Mouse (Mus musculus): Measurements from ENCODE around the gene Prtn3. TPM values are rescaled to one million over a fixed set of nuclear protein-coding genes. Genes with fewer than 3 reads are reported as not detected.

Prtn3 gene
- 3.0 and 4.0 TPM in 2 replicates for polyA plus RNA-seq (2015; fragmentation: Nextera tagmentation; extraction: Ambion mirVana)

GRCm38 (mm10) chr10:79874290-79874862 is at the start of gene Prtn3, which contains the start of gene Plppr3:
TSS of gene Prtn3 (plus strand) at chr10:79874476.
TSS of gene Plppr3 (minus strand) at chr10:79874634.
- Histone ChIP-seq H3K27me3 (ENCODE audit: control insufficient read depth, insufficient read depth, low read depth, low read length) (no peaks in the 10 kb centered on the region), H3K36me3 (ENCODE audit: control insufficient read depth, insufficient read depth, low read length) (no peaks in the 10 kb centered on the region), H3K4me2 (ENCODE audit: low read depth, low read length) (peak within 1 kb of the TSS; percentile 94), H3K4me3 (ENCODE audit: low read length) (peak within 1 kb of the TSS; percentile 74), H3K27ac (ENCODE audit: low read length) (no peak within 1 kb of the TSS), H3K9me3 (ENCODE audit: control insufficient read depth, low read length) (no peaks in the 10 kb centered on the region), H3K4me1 (replicated peaks; ENCODE audit: control insufficient read depth, insufficient read depth, low read length) (peaks cover 21% of the 10 kb centered on the region), H3K9ac (ENCODE audit: low read length) (peak within 1 kb of the TSS; percentile 83)
- WGBS, result under 1% methylated on average over 34 of the region's 57 CpGs
- ATAC-seq (ENCODE audit: low read depth), result peak; percentile 84

DNA sequence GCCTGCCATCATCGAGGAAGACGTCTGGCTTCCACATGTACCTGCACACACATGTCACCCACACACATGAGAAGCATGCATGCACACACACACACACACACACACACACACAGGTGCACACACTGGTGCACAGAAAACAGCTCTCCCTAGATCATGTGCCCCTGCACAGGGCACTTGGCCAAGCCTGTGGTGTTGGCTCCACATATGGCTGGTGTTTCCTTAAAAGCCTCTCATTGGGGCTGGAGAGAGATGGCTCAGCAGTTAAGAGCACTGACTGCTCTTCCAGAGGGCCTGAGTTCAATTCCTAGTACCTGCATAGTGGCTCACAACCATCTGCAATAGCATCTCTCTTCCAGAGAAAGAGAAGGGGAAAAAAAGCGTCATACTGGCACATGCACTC is 42.7 kb upstream of the Prtn3 start:
- Histone ChIP-seq H3K27ac (ENCODE audit: low read length) (no peak overlapping the region), H3K9ac (ENCODE audit: low read length) (no peak overlapping the region), H3K9me3 (ENCODE audit: control insufficient read depth, low read length) (no peaks in the 10 kb centered on the region), H3K36me3 (ENCODE audit: control insufficient read depth, insufficient read depth, low read length) (no peaks in the 10 kb centered on the region), H3K27me3 (ENCODE audit: control insufficient read depth, insufficient read depth, low read depth, low read length) (no peaks in the 10 kb centered on the region), H3K4me3 (ENCODE audit: low read length) (no peak overlapping the region), H3K4me1 (replicated peaks; ENCODE audit: control insufficient read depth, insufficient read depth, low read length) (no peaks in the 10 kb centered on the region), H3K4me2 (ENCODE audit: low read depth, low read length) (no peak overlapping the region)
- no peak for ATAC-seq (ENCODE audit: low read depth)
- 81% methylated on average over 3 of the region's 3 CpGs for WGBS

DNA sequence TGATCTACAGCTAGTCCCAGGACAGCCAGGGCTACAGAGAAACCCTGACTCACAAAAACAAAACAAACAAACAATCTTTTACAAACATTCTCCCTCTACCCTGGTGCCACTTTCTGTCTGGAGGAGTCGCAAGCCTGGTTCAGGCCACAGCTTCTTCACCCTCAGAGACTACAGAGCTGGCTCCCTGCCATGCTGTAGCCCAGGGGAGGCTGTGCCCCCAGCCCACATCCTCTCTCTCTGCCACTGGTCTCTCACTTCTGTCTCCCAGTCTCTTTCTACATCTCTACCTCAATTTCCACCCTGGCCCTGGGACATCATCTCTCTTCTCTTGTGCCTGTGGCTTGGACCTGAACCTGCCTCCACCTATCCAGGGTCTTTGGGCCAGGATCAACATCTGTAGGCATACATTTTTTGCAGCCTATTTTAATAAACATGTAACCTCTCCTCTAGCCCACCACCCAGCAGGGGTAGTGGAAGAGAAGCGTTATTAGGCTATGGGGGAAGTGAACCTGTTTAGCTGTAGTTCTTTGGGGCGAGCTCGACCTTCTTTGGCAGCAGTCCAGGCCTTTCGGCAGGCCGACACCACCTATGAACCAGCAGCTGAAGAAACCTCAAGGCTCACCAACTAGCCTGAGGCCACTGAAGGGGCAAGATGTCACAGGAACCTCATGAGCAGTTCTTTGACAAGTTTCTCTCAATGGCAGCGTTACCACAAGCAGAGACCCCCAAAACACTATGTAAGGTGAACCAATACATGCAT is 42.1 kb upstream of the Prtn3 start:
- WGBS, result 51% methylated on average over 7 of the region's 7 CpGs

DNA sequence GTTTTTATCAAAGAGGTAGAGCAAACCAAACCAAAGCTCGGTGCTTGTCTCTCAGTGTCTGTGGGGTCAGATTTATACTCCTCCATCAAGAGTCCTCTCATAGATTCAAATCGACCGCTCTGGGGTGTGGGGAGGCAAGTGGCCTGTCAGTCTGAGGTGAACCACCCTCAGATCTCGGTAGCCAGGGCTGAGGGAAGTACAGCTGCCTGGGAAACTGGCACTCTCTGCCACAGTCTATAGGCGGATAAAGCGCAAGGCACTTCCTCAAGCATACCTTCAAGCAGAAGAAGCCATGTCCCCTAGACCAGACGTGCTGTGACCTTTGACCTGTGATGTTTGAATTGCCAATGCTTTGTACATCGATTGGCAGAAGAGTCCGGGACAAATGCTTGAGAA is 41.5 kb upstream of the Prtn3 start:
- no peaks in the 10 kb centered on the region for H3K4me1 ChIP-seq (replicated peaks; ENCODE audit: control insufficient read depth, insufficient read depth, low read length)

More for the DNA sequence above, 42.1 kb upstream of the Prtn3 start:
- Histone ChIP-seq H3K4me1 (replicated peaks; ENCODE audit: control insufficient read depth, insufficient read depth, low read length) (no peaks in the 10 kb centered on the region), H3K9ac (ENCODE audit: low read length) (no peak overlapping the region), H3K27me3 (ENCODE audit: control insufficient read depth, insufficient read depth, low read depth, low read length) (no peaks in the 10 kb centered on the region), H3K27ac (ENCODE audit: low read length) (no peak overlapping the region), H3K4me3 (ENCODE audit: low read length) (no peak overlapping the region), H3K36me3 (ENCODE audit: control insufficient read depth, insufficient read depth, low read length) (no peaks in the 10 kb centered on the region), H3K4me2 (ENCODE audit: low read depth, low read length) (no peak overlapping the region), H3K9me3 (ENCODE audit: control insufficient read depth, low read length) (no peaks in the 10 kb centered on the region)
- no peak for ATAC-seq (ENCODE audit: low read depth)

DNA sequence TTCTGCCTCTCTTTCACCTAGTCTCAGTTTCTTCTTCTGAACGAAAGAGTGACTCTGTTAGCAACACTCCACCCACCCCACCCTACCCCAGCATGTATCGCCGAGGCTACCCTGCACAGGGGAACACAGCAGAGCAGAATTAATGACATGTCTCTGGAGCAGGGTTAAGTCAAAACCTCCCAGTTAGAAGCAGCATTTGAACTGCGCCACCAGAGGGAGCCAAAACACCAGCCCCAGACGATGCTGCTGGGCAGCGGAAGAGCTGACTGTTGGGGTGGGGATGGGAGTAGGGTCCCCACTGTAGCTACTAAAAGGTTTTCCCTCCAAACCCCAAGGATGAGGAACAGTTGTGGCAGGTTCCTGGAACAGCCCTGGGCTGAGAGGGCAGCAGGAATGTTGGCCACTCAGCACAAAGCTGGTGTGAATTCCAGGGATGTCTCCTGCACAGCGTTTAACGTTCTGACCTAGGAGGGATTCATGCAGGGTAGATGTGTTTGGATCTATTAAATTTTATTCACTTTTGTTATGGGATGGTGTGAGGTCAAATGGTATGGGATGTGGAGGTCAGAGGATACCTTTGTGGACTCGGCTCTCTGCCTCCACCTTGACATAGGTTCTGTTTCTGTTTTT is 39.4 kb upstream of the Prtn3 start:
- Histone ChIP-seq H3K4me1 (replicated peaks; ENCODE audit: control insufficient read depth, insufficient read depth, low read length) (no peaks in the 10 kb centered on the region), H3K4me3 (ENCODE audit: low read length) (no peak overlapping the region), H3K27ac (ENCODE audit: low read length) (no peak overlapping the region), H3K4me2 (ENCODE audit: low read depth, low read length) (no peak overlapping the region), H3K9ac (ENCODE audit: low read length) (no peak overlapping the region), H3K36me3 (ENCODE audit: control insufficient read depth, insufficient read depth, low read length) (no peaks in the 10 kb centered on the region), H3K9me3 (ENCODE audit: control insufficient read depth, low read length) (no peaks in the 10 kb centered on the region), H3K27me3 (ENCODE audit: control insufficient read depth, insufficient read depth, low read depth, low read length) (no peaks in the 10 kb centered on the region)
- 15% methylated on average over 9 of the region's 9 CpGs for WGBS
- peak; percentile 62 for ATAC-seq (ENCODE audit: low read depth)

More for the DNA sequence above, 41.5 kb upstream of the Prtn3 start:
- Histone ChIP-seq H3K9me3 (ENCODE audit: control insufficient read depth, low read length) (no peaks in the 10 kb centered on the region), H3K36me3 (ENCODE audit: control insufficient read depth, insufficient read depth, low read length) (no peaks in the 10 kb centered on the region), H3K4me3 (ENCODE audit: low read length) (no peak overlapping the region), H3K27me3 (ENCODE audit: control insufficient read depth, insufficient read depth, low read depth, low read length) (no peaks in the 10 kb centered on the region), H3K27ac (ENCODE audit: low read length) (no peak overlapping the region), H3K4me2 (ENCODE audit: low read depth, low read length) (no peak overlapping the region), H3K9ac (ENCODE audit: low read length) (no peak overlapping the region)
- WGBS, result 65% methylated on average over 9 of the region's 9 CpGs
- no peak for ATAC-seq (ENCODE audit: low read depth)

DNA sequence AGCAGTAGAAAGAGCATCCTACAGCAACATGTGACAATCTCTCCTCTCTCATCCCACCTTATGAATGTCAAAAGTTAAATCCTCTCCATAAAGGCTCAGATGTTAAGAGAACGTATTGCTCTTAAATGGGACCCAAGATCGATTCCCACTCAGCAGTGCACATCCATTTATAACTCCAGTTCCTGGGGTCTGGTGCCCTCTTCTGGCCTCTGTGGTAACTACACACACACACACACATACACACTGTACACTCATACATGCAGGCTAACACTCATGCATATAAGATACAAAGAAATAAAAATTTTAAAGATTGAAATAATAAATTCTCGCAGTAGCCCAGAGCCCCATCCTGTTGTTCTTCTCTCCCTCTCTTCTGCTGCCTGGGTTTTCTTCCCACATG is 37.4 kb upstream of the Prtn3 start:
- H3K27ac ChIP-seq (ENCODE audit: low read length), result no peak overlapping the region

GRCm38 (mm10) chr10:79838151-79838550 is 36.1 kb upstream of the Prtn3 start:
- no peak overlapping the region for H3K4me3 ChIP-seq (ENCODE audit: low read length)
- no peak overlapping the region for H3K9ac ChIP-seq (ENCODE audit: low read length)
- no peak for ATAC-seq (ENCODE audit: low read depth)
- no peaks in the 10 kb centered on the region for H3K27me3 ChIP-seq (ENCODE audit: control insufficient read depth, insufficient read depth, low read depth, low read length)
- H3K4me2 ChIP-seq (ENCODE audit: low read depth, low read length), result no peak overlapping the region
- H3K9me3 ChIP-seq (ENCODE audit: control insufficient read depth, low read length), result no peaks in the 10 kb centered on the region
- H3K4me1 ChIP-seq (replicated peaks; ENCODE audit: control insufficient read depth, insufficient read depth, low read length), result peaks cover 17% of the 10 kb centered on the region
- no peak overlapping the region for H3K27ac ChIP-seq (ENCODE audit: low read length)
- WGBS, result 47% methylated on average over 2 of the region's 2 CpGs
- H3K36me3 ChIP-seq (ENCODE audit: control insufficient read depth, insufficient read depth, low read length), result no peaks in the 10 kb centered on the region

More for the DNA sequence above, 37.4 kb upstream of the Prtn3 start:
- no peak overlapping the region for H3K4me3 ChIP-seq (ENCODE audit: low read length)
- H3K36me3 ChIP-seq (ENCODE audit: control insufficient read depth, insufficient read depth, low read length), result no peaks in the 10 kb centered on the region
- 98% methylated on average over 3 of the region's 3 CpGs for WGBS
- H3K9me3 ChIP-seq (ENCODE audit: control insufficient read depth, low read length), result no peaks in the 10 kb centered on the region
- no peaks in the 10 kb centered on the region for H3K27me3 ChIP-seq (ENCODE audit: control insufficient read depth, insufficient read depth, low read depth, low read length)
- no peak overlapping the region for H3K9ac ChIP-seq (ENCODE audit: low read length)
- H3K4me1 ChIP-seq (replicated peaks; ENCODE audit: control insufficient read depth, insufficient read depth, low read length), result peaks cover 7% of the 10 kb centered on the region; the same call in 1 of the 2 replicates
- no peak overlapping the region for H3K4me2 ChIP-seq (ENCODE audit: low read depth, low read length)
- ATAC-seq (ENCODE audit: low read depth), result no peak

DNA sequence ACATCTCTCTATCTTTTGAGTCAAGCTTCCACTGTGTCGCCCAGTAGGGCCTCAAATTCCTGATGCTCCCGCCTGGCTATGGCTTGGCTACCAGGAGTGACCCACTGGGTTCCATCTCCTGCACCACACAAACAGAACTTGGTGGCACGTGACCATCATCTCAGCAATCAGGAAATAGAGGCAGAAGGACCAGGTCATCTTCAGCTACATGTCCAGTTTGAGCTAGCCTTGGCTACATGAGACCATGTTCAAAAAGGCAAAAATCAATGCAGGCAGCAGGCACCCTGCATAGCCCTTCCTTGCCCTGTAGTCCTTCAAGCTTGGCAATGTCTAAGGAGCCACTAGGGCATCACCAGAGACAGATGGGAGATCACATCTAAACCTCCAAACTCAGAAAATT is 34.2 kb upstream of the Prtn3 start:
- H3K9me3 ChIP-seq (ENCODE audit: control insufficient read depth, low read length), result no peaks in the 10 kb centered on the region
- no peak for ATAC-seq (ENCODE audit: low read depth)
- no peak overlapping the region; the same call in 1 of the 2 replicates for H3K9ac ChIP-seq (ENCODE audit: low read length)
- no peak overlapping the region for H3K4me3 ChIP-seq (ENCODE audit: low read length)
- no peaks in the 10 kb centered on the region for H3K27me3 ChIP-seq (ENCODE audit: control insufficient read depth, insufficient read depth, low read depth, low read length)
- peak overlapping the region; percentile 98 for H3K27ac ChIP-seq (ENCODE audit: low read length)
- H3K4me2 ChIP-seq (ENCODE audit: low read depth, low read length), result 0 out of 2 replicates have a peak overlapping the region, but pooled peaks have one; percentile 78
- WGBS, result 90% methylated on average over 3 of the region's 3 CpGs
- H3K36me3 ChIP-seq (ENCODE audit: control insufficient read depth, insufficient read depth, low read length), result no peaks in the 10 kb centered on the region
- peaks cover 23% of the 10 kb centered on the region for H3K4me1 ChIP-seq (replicated peaks; ENCODE audit: control insufficient read depth, insufficient read depth, low read length)
